Comparison of ENCODE assay signal across 9 mouse cellular contexts in the genomic region with DNA sequence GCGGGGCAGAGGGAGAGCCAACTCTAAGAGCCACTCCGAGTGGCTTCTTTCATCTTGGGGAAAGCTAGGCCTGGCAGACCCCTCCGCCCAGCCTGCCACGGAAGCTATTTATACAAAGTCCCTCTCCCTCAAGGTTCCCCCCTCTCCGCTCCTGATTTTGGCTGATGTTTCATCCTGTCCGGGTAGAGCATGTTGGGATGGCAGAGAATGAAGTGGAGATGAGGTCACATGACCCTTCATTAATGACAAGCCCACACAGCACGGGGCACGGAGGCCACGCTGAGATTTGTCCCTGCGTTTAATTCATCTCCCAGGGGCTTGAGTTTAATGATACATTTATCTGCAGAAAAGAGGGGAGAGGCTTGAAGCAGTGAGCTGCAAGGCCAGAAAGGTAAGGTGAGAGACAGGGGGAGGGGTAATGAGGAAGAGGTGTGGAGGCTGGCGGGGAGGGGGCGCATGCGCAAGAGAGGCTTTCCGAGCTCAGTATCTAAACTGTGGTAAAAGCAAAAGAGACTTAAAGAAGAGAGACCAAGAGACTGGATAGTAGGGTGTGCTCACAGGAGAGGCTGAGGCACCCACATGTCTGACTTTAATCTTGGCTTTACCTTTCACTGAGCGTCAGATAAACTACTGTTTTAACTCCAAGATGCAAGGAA.
DNase-seq lines count a peak whose midpoint lies in the region; ATAC-seq lines count a peak whose summit lies in the region.
"Had no signal": no experiment of that assay in that cellular context is flagged by ENCODE, and none has a peak within 500 bp of the region (broad histone marks: within the 10 kb centered on the region; RNA-seq: fewer than 3 reads in every experiment).

No protein-coding gene starts in this region.

- no peaks in the 10 kb centered on the region for H3K36me3 ChIP-seq in forebrain, embryonic 14.5 days (ENCODE audit: control insufficient read depth, insufficient read depth, low read length)
- no peaks in the 10 kb centered on the region for H3K36me3 ChIP-seq in midbrain, embryonic 10.5 days

- no peaks in the 10 kb centered on the region for H3K27me3 ChIP-seq in forebrain, embryonic 14.5 days (replicated peaks; ENCODE audit: control insufficient read depth, insufficient read depth, low read length)
- H3K27me3 ChIP-seq in midbrain, embryonic 10.5 days (ENCODE audit: low read depth, poor library complexity, severe bottlenecking): peaks cover 20% of the 10 kb centered on the region

- H3K4me2 ChIP-seq in forebrain, embryonic 14.5 days (ENCODE audit: low read length): peak overlapping the region; percentile 15; the same call in 1 of the 2 replicates

- H3K9ac ChIP-seq in forebrain, embryonic 14.5 days (ENCODE audit: low read length): no peak overlapping the region

- peak; percentile 43 for DNase-seq in right cerebral cortex, postnatal 14 days
- DNase-seq in right cerebral cortex, postnatal 4 days: no peak
- DNase-seq in forebrain, embryonic 14.5 days (ENCODE audit: low spot score): peak; percentile 69
- no peak for DNase-seq in midbrain, embryonic 10.5 days (ENCODE audit: low spot score)
- no peak for DNase-seq in c-Kit-positive CD71-positive TER-119-positive erythroid progenitor cells, embryonic 14.5 days (ENCODE audit: low spot score)
- no peak for DNase-seq in cerebellum, postnatal 10 days
- no peak for DNase-seq in left cerebral cortex, adult 9 months (ENCODE audit: low spot score in 2 of 2)
- DNase-seq: cerebellum, postnatal 25 days; lung, adult 2 months had no signal

- ATAC-seq in forebrain, embryonic 14.5 days: peak; percentile 67

- no peak overlapping the region for H3K4me3 ChIP-seq in forebrain, embryonic 14.5 days (ENCODE audit: low read depth, low read length)
- H3K4me3 ChIP-seq in midbrain, embryonic 10.5 days: peak overlapping the region; percentile 32; the same call in 1 of the 2 replicates

- H3K4me1 ChIP-seq in forebrain, embryonic 14.5 days (ENCODE audit: control insufficient read depth, insufficient read depth, low read length): peaks cover 12% of the 10 kb centered on the region
- H3K4me1 ChIP-seq in midbrain, embryonic 10.5 days: peaks cover 28% of the 10 kb centered on the region

- no peaks in the 10 kb centered on the region for H3K9me3 ChIP-seq in forebrain, embryonic 14.5 days (replicated peaks; ENCODE audit: control insufficient read depth, low read length)
- no peaks in the 10 kb centered on the region for H3K9me3 ChIP-seq in midbrain, embryonic 10.5 days (replicated peaks)

- WGBS in forebrain, embryonic 14.5 days: 30% methylated on average over 15 of the region's 15 CpGs
- WGBS in midbrain, embryonic 10.5 days: 42% methylated on average over 15 of the region's 15 CpGs

- H3K27ac ChIP-seq in forebrain, embryonic 14.5 days (ENCODE audit: low read depth, low read length): peak overlapping the region; percentile 52; the same call in 1 of the 2 replicates
- H3K27ac ChIP-seq in midbrain, embryonic 10.5 days (replicated peaks): no peak overlapping the region; the same call in 1 of the 2 replicates

Comparison
In these comparisons a context has a peak if more than half of its experiments do, and no peak if none do; other contexts are left out.
1. DNase-seq: peak in right cerebral cortex, postnatal 14 days (single experiment) and forebrain, embryonic 14.5 days (single experiment); none in right cerebral cortex, postnatal 4 days (single experiment), midbrain, embryonic 10.5 days (single experiment), c-Kit-positive CD71-positive TER-119-positive erythroid progenitor cells, embryonic 14.5 days (single experiment), cerebellum, postnatal 10 days (0 of 2) and left cerebral cortex, adult 9 months (0 of 2).